Mouse (Mus musculus) myocyte (in vitro differentiated cells): Measurements from ENCODE around the gene Olfr434.
"Not testable (repeated sequence)": the region's sequence is repeated elsewhere in the genome, so short reads cannot be mapped to it uniquely, and the experiment has no call there.

Experiments used
- CEBPB ChIP-seq: IDR thresholded peaks from 2 replicates; pipeline ENCODE4 v1.6.1; 2011; ENCODE audit warnings: mild to moderate bottlenecking, moderate library complexity; ENCODE audit not compliant: poor library complexity, insufficient read depth, severe bottlenecking
- E2F4 ChIP-seq: IDR thresholded peaks from one replicate; pipeline ENCODE4 v1.6.1; 2011; ENCODE audit warnings: mild to moderate bottlenecking, control low read depth, moderate library complexity; ENCODE audit not compliant: insufficient read depth
- MAX ChIP-seq: IDR thresholded peaks from one replicate; pipeline ENCODE4 v1.6.1; 2011; ENCODE audit warnings: low read depth, mild to moderate bottlenecking, control low read depth
- MYOD1 ChIP-seq, 3 experiments: IDR thresholded peaks; one replicate each; pipeline ENCODE4 v1.6.1; 2011; ENCODE audit warnings: control low read depth in 2 of 3, low read depth in 2 of 3, mild to moderate bottlenecking in 2 of 3, moderate library complexity in 1 of 3; ENCODE audit not compliant: insufficient read length in 2 of 3, control insufficient read depth in 1 of 3
- MYOG ChIP-seq, 3 experiments: IDR thresholded peaks; one replicate each; pipeline ENCODE4 v1.6.1; 2011; ENCODE audit warnings: control low read depth in 2 of 3, low read depth in 2 of 3, mild to moderate bottlenecking in 2 of 3; ENCODE audit not compliant: insufficient read length in 2 of 3, control insufficient read depth in 1 of 3, insufficient read depth in 1 of 3
- POLR2A ChIP-seq: IDR thresholded peaks from one replicate; pipeline ENCODE4 v1.6.1; 2011; ENCODE audit warnings: low read depth, mild to moderate bottlenecking, control low read depth, moderate library complexity; ENCODE audit not compliant: insufficient read length
- POLR2AphosphoS2 ChIP-seq: IDR thresholded peaks from one replicate; pipeline ENCODE4 v1.6.1; 2011; ENCODE audit warnings: low read depth, control low read depth; ENCODE audit not compliant: insufficient read length
- TCF3 ChIP-seq: IDR thresholded peaks from one replicate; pipeline ENCODE4 v1.6.1; 2011; ENCODE audit warnings: low read depth, control low read depth; ENCODE audit not compliant: insufficient read length
- USF1 ChIP-seq: IDR thresholded peaks from one replicate; pipeline ENCODE4 v1.6.1; 2011; ENCODE audit warnings: low read depth, mild to moderate bottlenecking, control low read depth, moderate library complexity

- TF ChIP-seq MAX; E2F4; TCF3; USF1; POLR2A; MYOG (IDR thresholded peaks at IDR 0.05; ENCODE audit: control insufficient read depth in 1 of 3, insufficient read depth in 1 of 3, insufficient read length in 2 of 3, low read depth in 2 of 3); MYOD1 (IDR thresholded peaks at IDR 0.05; ENCODE audit: control insufficient read depth in 1 of 3, insufficient read length in 2 of 3, low read depth in 2 of 3); CEBPB; POLR2AphosphoS2: not testable (repeated sequence)
Measured at GRCm38 (mm10) chr6:43231255-43231654, 18.4 kb downstream of the Olfr434 start, which contains the start of gene Olfr47.
